Mouse (Mus musculus) common myeloid progenitor, adult 5-6 weeks (primary cell): Measurements from ENCODE around the gene Capn11. TPM values are rescaled to one million over a fixed set of nuclear protein-coding genes. Genes with fewer than 3 reads are reported as not detected.

Source experiments
- ATAC-seq: replicated peaks from 2 replicates; pipeline ENCODE4 v1.8.0; 2016; ENCODE audit warnings: low read depth, mild to moderate bottlenecking, moderate TSS enrichment, inconsistent platforms; ENCODE audit not compliant: poor library complexity, severe bottlenecking
- total RNA-seq: library from RNA; stranded (forward); fragments of 200-1000, 187-1606 nt; gene quantifications from 2 replicates; pipeline ENCODE4 v1.2.3, GENCODE M21; 2017

Capn11 gene
- 0.27 and 0.34 TPM in 2 replicates for total RNA-seq

GRCm38 (mm10) chr17:45659225-45659624 lies at the start of gene Capn11:
Gene Capn11 (minus strand): TSS chr17:45659325.
- no peak for ATAC-seq

- no peak for ATAC-seq
Observed at GRCm38 (mm10) chr17:45708179-45708578, 49.1 kb upstream of the Capn11 start.

DNA sequence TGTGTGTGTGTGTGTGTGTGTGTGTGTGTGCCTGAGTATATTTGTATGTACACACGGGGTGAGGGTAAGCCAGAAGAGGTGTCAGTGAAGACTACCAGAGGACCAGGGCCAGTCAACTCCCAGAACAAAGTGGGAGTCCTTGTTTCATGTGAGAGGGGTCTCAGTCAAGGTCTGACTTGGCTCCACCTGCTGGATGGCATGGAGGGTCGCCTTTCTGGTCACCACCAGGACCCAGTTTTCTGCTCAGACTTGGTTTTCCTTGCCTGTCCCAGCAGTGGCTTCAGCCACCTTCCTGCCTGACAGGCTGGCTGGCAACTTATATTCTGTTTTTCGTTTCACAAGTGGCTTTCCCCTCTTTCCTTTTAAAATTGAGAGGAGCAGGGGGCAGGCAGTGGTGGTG lies 48.3 kb upstream of the Capn11 start:
- no peak for ATAC-seq

DNA sequence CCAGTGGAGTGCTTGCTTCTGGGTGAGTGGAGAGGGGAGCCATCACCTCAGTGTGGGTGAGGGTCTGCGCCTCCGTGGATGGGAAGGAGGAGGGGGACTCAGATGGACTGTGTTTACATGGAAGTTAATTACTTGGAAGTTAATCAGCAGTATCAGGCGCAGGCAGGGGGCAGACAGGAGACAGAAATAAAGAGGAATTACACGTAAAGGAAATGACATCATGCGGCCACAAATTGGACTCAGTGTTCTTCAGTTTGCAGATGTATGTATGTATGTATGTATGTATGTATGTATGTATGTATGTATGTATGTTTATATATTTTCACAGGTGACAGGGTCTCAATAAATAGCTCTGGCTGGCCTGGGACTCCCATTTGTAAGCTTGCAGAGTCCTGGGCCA lies 47.7 kb upstream of the Capn11 start:
- ATAC-seq = no peak

DNA sequence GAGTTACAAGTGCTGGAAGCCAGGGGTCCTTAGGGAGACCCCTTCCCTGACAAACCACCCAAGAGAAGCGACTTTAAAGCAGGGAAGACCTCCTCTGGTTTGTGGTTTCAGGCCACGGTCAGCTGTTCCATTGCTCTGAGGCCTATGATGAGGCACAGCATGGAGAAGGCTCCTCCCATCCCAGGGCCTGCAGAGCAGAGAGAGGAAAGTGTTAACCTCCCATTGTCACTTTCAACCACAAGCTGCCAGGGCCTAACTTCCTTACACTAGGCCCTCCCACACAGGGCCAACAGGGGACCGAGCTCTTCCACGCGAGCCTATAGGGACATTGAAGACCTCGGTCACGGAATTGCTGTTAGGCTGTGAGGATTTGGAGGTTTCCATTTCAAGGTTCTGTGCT lies 44.1 kb upstream of the Capn11 start:
- ATAC-seq = peak; percentile 95

DNA sequence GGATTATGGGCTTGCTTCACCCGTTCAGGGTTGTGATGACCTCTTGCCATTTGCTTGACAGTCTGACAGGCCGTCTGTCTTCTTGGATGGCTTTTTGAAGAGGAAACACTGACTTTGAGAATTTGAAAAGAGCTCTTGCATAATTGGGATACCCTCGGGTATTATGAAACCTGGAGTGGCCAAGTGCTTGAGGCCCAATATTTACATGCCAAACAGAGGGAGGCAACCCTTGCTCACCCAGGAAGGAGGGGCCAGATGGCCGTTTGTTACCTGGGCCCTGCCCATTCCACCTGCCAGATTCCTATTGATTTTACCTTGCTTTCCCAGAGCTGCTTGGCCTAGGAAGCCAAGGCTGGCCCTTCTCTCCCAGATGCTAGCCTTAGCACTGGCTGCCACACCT lies 43.1 kb upstream of the Capn11 start:
- no peak for ATAC-seq

DNA sequence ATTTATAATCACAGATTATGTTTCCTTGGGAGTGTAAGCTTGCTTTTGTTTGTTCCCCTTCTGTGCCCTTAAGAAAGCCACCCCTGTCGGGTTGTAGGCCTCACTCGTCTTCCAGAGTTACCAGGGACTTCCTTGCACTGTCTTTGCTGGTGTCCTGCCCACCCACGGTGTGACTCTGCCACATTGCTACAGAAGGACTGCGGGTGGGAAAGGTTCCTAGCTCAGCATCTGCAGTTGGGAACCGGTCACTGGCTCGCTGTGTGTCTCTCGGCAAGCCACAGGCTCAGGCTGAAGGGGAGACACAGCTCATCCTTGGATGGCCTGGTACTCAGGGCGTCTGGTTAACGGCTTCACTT lies 42.1 kb upstream of the Capn11 start:
- ATAC-seq = no peak

GRCm38 (mm10) chr17:45700496-45701235 lies 41.5 kb upstream of the Capn11 start:
- no peak for ATAC-seq

- ATAC-seq = no peak
Observed at GRCm38 (mm10) chr17:45699039-45699740, 40.1 kb upstream of the Capn11 start.

- ATAC-seq = no peak
Observed at GRCm38 (mm10) chr17:45698368-45698767, 39.2 kb upstream of the Capn11 start.

DNA sequence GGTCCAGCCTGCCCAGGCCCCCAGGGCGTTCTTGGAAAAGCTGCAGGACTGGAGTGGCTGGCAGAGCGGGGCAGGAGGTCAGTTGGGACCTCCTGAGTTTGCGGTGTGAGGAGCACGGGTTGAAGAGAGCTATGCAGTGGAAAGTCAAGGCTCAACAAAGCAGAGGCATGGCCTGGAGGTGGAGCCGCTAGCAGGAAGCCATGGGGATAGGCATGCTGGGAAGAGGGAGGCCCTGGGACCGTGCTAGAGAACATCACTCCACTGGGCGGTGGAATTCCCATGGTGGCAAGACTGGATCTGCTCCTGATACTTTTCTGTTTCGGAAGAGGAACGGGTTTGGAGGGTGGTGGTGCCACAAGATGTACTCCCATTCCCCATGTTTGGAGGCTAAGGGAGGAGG lies 37.9 kb upstream of the Capn11 start:
- ATAC-seq = no peak

DNA sequence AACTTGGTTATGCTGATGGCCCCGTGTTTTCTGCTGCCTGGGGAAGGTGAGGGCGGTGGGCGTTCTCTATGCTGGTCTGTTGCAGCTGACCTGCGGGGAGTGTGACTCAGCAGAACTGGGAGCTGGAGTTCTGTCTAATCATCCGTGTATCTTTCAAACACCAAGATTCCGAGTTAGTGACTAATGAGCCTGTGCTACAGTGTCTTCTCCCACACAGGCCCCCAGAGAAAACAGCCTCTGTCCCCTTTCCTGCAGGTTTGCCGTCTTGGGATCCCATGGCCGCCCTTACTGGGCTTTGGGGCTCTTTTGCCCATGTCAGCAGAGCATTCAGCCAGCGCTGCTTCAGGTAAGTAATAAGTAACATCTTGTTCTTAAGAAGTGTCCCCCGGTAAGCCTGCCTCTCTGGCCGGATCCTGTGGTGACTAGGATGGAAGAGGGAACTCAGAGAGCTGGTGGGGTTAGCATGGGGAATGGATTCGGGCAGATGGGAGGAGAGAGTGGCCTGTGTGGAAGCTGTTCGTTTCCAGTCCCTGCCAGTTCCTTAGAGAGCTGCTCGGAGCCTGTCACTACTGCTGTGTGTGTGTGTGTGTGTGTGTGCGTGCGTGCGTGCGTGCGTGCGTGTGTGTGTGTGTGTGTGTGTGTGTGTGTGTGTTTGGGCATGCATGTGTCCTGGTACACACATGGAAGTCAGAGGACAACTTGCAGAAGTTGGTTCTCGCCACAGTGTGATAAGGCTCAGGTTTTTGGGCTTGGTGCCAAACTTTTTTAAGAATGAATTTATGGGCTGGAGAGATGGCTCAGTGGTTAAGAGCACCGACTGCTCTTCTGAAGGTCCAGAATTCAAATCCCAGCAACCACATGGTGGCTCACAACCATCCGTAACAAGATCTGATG lies 36.3 kb upstream of the Capn11 start:
- ATAC-seq = peak; percentile 68

DNA sequence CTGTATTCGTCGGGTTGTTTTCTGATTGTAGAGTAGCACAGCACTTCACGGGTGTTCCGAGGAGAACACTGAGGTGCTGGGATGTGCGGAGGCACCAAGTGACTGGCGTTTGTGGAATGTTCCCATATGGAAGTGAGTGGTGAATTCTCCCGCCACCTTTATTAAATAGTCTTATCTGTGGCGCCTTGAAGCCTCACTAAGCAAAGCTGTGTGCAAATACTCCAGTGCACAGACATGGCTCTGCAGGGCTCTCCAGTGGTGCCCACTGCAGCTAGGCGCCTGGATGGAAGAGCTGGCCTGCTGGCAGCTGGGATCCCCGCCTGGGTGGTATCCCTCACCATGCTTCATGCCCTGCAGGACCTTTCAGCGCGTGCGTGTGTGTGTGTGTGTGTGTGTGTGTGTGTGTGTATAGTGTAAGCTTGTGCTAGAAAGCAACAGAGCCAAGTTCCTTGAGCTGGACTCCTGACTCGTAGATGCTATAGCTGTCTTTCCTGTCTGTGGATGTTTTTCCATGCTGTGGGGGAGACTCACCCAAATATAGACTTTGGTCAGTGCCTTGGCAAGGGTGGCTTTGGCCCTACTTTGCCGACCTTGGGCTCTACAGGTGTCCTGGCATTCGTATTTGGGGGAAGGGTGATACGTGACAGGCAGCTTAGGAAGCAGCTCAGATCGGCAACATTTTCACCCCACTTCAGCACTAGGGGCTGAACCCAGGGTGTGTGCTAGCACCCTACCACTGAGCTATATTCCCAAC lies 34.9 kb upstream of the Capn11 start:
- ATAC-seq = no peak

- no peak for ATAC-seq
Observed at GRCm38 (mm10) chr17:45692159-45692558, 33.0 kb upstream of the Capn11 start.

DNA sequence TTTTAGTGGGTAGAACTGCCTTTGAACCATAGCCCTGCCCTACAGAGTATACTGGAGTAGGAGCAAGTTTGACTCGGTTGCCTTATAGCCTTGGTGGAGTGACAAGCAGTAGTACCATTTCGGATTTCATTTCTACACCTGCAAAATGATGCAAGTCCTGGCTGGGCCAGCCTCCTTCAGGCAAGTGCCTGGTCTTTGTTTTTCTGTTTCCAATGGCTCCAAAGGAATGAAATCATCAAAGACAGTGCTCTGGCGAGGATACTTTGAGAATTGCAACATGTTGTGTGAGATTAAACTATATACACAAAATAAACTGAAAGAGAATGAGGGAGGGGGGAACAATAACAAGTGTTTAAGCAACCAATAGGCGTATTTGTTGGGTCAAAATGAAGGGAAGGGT lies 30.9 kb upstream of the Capn11 start:
- no peak for ATAC-seq

- ATAC-seq = no peak
Observed at GRCm38 (mm10) chr17:45689120-45689519, 30.0 kb upstream of the Capn11 start.

DNA sequence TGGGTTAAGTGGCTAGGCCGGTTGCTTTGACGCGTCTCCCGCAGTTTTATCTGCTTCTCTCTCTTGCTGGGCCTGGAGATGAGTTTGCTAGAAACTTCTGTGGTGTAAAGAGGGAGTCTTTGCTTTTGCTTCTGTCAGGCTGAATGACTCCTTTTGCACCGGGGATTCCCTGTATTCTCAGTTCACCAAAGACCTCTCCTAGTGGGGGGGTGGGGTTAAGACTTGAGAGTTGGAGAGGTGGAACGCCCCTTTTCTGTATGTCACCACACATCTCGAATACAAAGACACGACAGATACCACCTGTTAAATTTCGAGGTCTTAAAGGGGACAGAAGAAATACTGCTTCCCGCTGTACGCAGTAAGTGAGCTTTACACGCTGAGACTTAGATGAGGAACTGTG lies 27.6 kb upstream of the Capn11 start, which contains the start of gene Tmem63b:
Gene Tmem63b, minus strand, starts transcription at position 190 of the 400 bp plus-strand sequence.
- ATAC-seq = peak; percentile 36

- ATAC-seq = peak; percentile 63
Observed at GRCm38 (mm10) chr17:45686093-45686619, 27.0 kb upstream of the Capn11 start, which contains the start of gene Mrpl14. Gene Mrpl14 (plus strand): TSS chr17:45686322.

GRCm38 (mm10) chr17:45685171-45686092 lies 26.3 kb upstream of the Capn11 start:
- peak; percentile 54 for ATAC-seq
